In the genomic region with DNA sequence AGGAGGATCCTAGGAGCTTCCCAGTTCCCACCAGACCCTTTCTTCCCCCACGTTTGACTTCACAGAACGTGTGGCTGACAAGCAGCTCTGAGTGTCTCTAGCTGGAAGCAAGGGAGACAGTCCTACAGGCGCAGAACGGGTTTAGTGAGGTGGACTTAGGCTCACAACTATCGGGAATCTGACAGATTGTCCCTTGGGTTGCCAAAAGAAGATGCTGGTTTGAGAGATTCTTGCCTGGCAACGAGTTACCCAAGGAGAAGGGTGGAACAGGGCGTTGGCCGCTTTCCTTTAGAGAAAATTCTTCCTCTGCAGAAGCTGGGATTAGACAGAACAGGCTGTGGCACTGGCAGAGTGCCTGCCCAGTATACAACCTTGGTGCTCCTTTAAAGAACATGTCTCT, we compare ENCODE assay signal across 8 mouse cellular contexts. TPM values are rescaled to one million over a fixed set of nuclear protein-coding genes. Genes with fewer than 3 reads are reported as not detected.
DNase-seq lines count a peak whose midpoint lies in the region; ATAC-seq lines count a peak whose summit lies in the region.

No protein-coding gene starts in this region.

- H3K36me3 ChIP-seq in heart, embryonic 10.5 days: no peaks in the 10 kb centered on the region
- H3K36me3 ChIP-seq in forebrain, embryonic 14.5 days (ENCODE audit: control insufficient read depth, insufficient read depth, low read length): no peaks in the 10 kb centered on the region
- no peaks in the 10 kb centered on the region for H3K36me3 ChIP-seq in midbrain, embryonic 13.5 days

- no peaks in the 10 kb centered on the region for H3K9me3 ChIP-seq in heart, embryonic 10.5 days
- H3K9me3 ChIP-seq in forebrain, embryonic 14.5 days (replicated peaks; ENCODE audit: control insufficient read depth, low read length): no peaks in the 10 kb centered on the region
- no peaks in the 10 kb centered on the region for H3K9me3 ChIP-seq in midbrain, embryonic 13.5 days

- H3K9ac ChIP-seq in forebrain, embryonic 14.5 days (ENCODE audit: low read length): peak overlapping the region; percentile 83; the same call in 1 of the 2 replicates
- peak overlapping the region; percentile 77 for H3K9ac ChIP-seq in midbrain, embryonic 13.5 days (replicated peaks)

- no peak overlapping the region for H3K27ac ChIP-seq in heart, embryonic 10.5 days
- peak overlapping the region; percentile 88 for H3K27ac ChIP-seq in forebrain, embryonic 14.5 days (ENCODE audit: low read depth, low read length)
- peak overlapping the region; percentile 74; the same call in 1 of the 2 replicates for H3K27ac ChIP-seq in midbrain, embryonic 13.5 days

- peak overlapping the region; percentile 71 for H3K4me2 ChIP-seq in forebrain, embryonic 14.5 days (ENCODE audit: low read length)
- peak overlapping the region; percentile 71 for H3K4me2 ChIP-seq in midbrain, embryonic 13.5 days (replicated peaks)

- peak; percentile 54 for ATAC-seq in forebrain, embryonic 14.5 days
- ATAC-seq in midbrain, embryonic 13.5 days: no peak

- peaks cover 75% of the 10 kb centered on the region for H3K27me3 ChIP-seq in heart, embryonic 10.5 days (ENCODE audit: insufficient read depth, poor library complexity, severe bottlenecking)
- peaks cover 3% of the 10 kb centered on the region; the same call in 1 of the 2 replicates for H3K27me3 ChIP-seq in forebrain, embryonic 14.5 days (replicated peaks; ENCODE audit: control insufficient read depth, insufficient read depth, low read length)
- H3K27me3 ChIP-seq in midbrain, embryonic 13.5 days: peaks cover 46% of the 10 kb centered on the region

- peaks cover 11% of the 10 kb centered on the region for H3K4me1 ChIP-seq in heart, embryonic 10.5 days
- peaks cover 4% of the 10 kb centered on the region for H3K4me1 ChIP-seq in forebrain, embryonic 14.5 days (ENCODE audit: control insufficient read depth, insufficient read depth, low read length)
- H3K4me1 ChIP-seq in midbrain, embryonic 13.5 days (replicated peaks): peaks cover 10% of the 10 kb centered on the region

- H3K4me3 ChIP-seq in heart, embryonic 10.5 days: peak overlapping the region; percentile 68; the same call in 1 of the 2 replicates
- peak overlapping the region; percentile 56 for H3K4me3 ChIP-seq in forebrain, embryonic 14.5 days (ENCODE audit: low read depth, low read length)
- H3K4me3 ChIP-seq in midbrain, embryonic 13.5 days (replicated peaks): peak overlapping the region; percentile 63

- no peak for DNase-seq in heart, embryonic 10.5 days (ENCODE audit: low spot score)
- no peak for DNase-seq in heart, postnatal 25 days (ENCODE audit: low spot score)
- DNase-seq in R1 (ENCODE audit: low read depth, low spot score): peak; percentile 5
- DNase-seq in forebrain, embryonic 14.5 days (ENCODE audit: low spot score): peak; percentile 62
- DNase-seq in spleen, postnatal 14 days (ENCODE audit: low spot score in 2 of 2): no peak
- no peak for DNase-seq in spleen, postnatal 4 days (ENCODE audit: low spot score in 2 of 2)
- no peak for DNase-seq in testis, postnatal 10 days (ENCODE audit: low spot score)

- intact Hi-C loops in heart, postnatal 25 days (cut with DNase I): no loop called here

- 27% methylated on average over 8 of the region's 8 CpGs for WGBS in heart, embryonic 10.5 days
- 29% methylated on average over 8 of the region's 8 CpGs for WGBS in forebrain, embryonic 14.5 days
- WGBS in midbrain, embryonic 13.5 days: 39% methylated on average over 8 of the region's 8 CpGs

RNA-seq across cellular contexts. Expression of gene Gm960, which starts 0.4 kb away (rescaled TPM):
- polyA plus RNA-seq in heart, embryonic 10.5 days (2016; fragmentation: Nextera tagmentation; extraction: Ambion mirVana): 2.1 and 2.2 TPM in 2 replicates
- not detected for total RNA-seq in heart, postnatal 25 days (2021)
- 4.1 and 5.0 TPM in 2 replicates for polyA plus RNA-seq in forebrain, embryonic 14.5 days (2014; fragmentation: Nextera tagmentation; extraction: Ambion mirVana)
- 3.8 and 5.0 TPM in 2 replicates for polyA plus RNA-seq in midbrain, embryonic 13.5 days (2015; fragmentation: Nextera tagmentation; extraction: Ambion mirVana)

RNA-seq across cellular contexts. Expression of gene Sptbn2, which starts 12.1 kb away (rescaled TPM):
- 0.57 and 1.6 TPM in 2 replicates for polyA plus RNA-seq in heart, embryonic 10.5 days (2016; fragmentation: Nextera tagmentation; extraction: Ambion mirVana)
- total RNA-seq in heart, postnatal 25 days (2021): under 1 TPM; 0.31 to 0.60 TPM
- 25.0 and 31.9 TPM in 2 replicates for polyA plus RNA-seq in forebrain, embryonic 14.5 days (2014; fragmentation: Nextera tagmentation; extraction: Ambion mirVana)
- polyA plus RNA-seq in midbrain, embryonic 13.5 days (2015; fragmentation: Nextera tagmentation; extraction: Ambion mirVana): 29.8 and 31.9 TPM in 2 replicates

RNA-seq across cellular contexts. Expression of gene Rbm4b, which starts 57.4 kb away (rescaled TPM):
- polyA plus RNA-seq in heart, embryonic 10.5 days (2016; fragmentation: Nextera tagmentation; extraction: Ambion mirVana): 44.8 and 59.1 TPM in 2 replicates
- 1 to 10 TPM; 6.7 to 7.4 TPM for total RNA-seq in heart, postnatal 25 days (2021)
- polyA plus RNA-seq in forebrain, embryonic 14.5 days (2014; fragmentation: Nextera tagmentation; extraction: Ambion mirVana): 185 and 194 TPM in 2 replicates
- 220 TPM in 2 replicates for polyA plus RNA-seq in midbrain, embryonic 13.5 days (2015; fragmentation: Nextera tagmentation; extraction: Ambion mirVana)

Comparison
In these comparisons a context has a peak if more than half of its experiments do, and no peak if none do; other contexts are left out.
1. DNase-seq: peak in R1 (single experiment) and forebrain, embryonic 14.5 days (single experiment); none in heart, embryonic 10.5 days (single experiment), heart, postnatal 25 days (single experiment), spleen, postnatal 14 days (0 of 2), spleen, postnatal 4 days (0 of 2) and testis, postnatal 10 days (single experiment).
2. Peak in every context shown above with its lines, with median percentiles within 50 percentile points of each other: H3K4me3 ChIP-seq.